Mouse (Mus musculus) forelimb bud, embryonic 11.5 days (tissue): ENCODE results near the gene Asgr1.
"Not testable (repeated sequence)": the region's sequence is repeated elsewhere in the genome, so short reads cannot be mapped to it uniquely, and the experiment has no call there.

Source experiments
- DNase-seq: peaks from one replicate; pipeline ENCODE4 v3.0.0-alpha.2; 2012; ENCODE audit warnings: low read depth, low spot score

Asgr1 gene

DNA sequence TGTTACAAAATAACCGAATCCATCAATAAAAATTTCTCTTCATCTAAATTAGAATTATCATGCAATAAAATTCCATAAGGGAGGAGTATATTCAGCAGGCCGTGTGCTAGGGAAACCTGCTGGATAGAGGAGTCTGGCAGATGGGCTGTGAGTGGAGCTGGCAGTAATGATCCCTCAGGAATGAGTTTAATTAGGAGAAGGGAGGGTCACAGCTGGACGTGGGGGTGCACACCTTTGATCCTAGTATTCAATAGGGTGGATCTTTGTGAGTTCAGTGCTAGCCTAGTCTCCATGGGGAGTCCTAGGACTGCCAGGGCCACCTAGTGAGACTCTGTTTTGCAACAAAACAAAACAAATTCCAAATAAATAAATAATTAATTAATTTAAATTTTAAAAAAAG lies 14.4 kb downstream of the Asgr1 start:
- DNase-seq: no peak

DNA sequence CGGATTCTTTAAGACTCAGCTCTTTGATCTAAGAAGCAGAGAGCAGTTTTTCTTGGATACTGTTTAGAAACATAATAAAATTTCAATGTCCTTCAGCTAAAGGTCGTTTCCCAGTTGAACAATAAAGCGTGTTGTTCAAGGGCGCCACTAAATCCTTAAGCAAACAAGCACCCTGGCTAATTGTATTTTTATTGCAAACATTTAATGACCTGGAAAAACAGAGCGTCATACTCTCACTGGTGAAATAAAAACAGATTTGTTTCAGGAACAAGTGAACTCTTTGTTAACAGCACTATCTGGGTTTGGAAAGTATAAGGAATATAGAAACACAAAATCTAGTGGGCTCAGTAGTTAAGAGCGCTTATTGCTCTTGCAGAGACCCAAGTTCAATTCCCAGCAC lies 16.2 kb downstream of the Asgr1 start:
- peak; percentile 71 for DNase-seq

DNA sequence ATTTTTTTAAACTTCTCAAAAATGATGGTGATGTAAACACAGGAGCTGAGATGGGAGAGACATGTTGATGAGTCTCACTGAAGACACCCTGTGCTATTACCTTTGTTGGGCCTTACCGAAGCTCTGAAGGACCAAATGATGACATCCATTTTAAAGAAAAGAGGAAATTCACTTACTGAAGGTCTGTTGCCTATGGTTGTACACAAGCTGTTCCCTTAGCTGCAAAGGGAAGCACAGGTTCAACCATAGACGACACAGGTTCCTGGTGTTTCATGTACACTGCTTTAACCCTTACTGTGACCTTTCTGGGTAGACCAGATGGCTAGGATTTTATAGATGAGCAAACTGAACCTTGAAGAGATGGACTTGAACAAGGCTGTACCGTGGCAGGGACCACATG lies 16.7 kb downstream of the Asgr1 start:
- not testable (repeated sequence) for DNase-seq

GRCm38 (mm10) chr11:70074379-70075071 lies 20.6 kb downstream of the Asgr1 start:
- DNase-seq: peak; percentile 78

DNA sequence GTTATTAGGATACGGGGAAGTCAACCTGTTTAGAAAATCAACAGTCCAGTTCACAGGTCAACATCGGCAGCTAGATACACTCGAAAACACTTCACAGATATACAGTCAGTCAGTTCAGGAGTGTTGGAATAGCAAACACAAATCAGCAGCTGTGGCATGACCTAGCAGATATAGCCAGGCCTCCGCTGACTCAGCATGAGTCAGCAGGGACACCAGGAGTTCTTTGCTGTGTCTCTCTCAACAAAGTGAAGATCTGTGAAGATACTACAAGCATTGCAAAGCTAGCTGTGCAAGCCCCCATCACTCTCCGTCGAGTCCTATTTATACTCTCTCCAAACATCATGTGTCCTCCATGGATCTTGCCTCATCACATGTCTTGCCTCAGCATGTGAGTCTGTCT lies 21.7 kb downstream of the Asgr1 start:
- DNase-seq: no peak

- DNase-seq: no peak
Observed at GRCm38 (mm10) chr11:70077441-70077840, 23.6 kb downstream of the Asgr1 start.

GRCm38 (mm10) chr11:70079175-70079574 lies 25.3 kb downstream of the Asgr1 start:
- DNase-seq: no peak

GRCm38 (mm10) chr11:70079928-70080327 lies 26.0 kb downstream of the Asgr1 start:
- DNase-seq: no peak

- no peak for DNase-seq
Observed at GRCm38 (mm10) chr11:70080803-70081590, 27.1 kb downstream of the Asgr1 start.

DNA sequence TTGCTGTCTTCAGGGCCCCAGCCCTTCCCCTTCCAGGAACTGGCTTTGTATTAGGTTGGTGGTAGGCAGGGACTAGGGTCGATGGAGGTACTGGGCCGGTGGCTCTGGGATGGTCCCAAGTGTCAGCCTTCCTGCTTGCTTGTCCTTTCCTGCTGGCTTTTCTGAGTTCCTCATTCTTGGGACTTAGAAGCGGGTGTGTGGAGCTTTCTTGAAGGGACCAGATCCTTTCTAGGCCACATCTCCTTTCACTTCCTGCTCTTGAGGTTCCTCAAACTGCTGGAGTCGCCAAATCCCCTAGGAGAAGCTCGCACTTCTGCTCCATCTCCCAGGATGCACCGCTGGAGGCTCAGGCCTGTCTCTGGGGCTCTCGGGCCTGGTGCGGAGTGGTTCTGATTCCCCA lies 30.7 kb downstream of the Asgr1 start:
- no peak for DNase-seq

- DNase-seq: no peak
Observed at GRCm38 (mm10) chr11:70091986-70092783, 38.3 kb downstream of the Asgr1 start, which contains the start of gene Asgr2. Gene Asgr2, plus strand, starts transcription at chr11:70092644.

- no peak for DNase-seq
Observed at GRCm38 (mm10) chr11:70097396-70097795, 43.5 kb downstream of the Asgr1 start.

DNA sequence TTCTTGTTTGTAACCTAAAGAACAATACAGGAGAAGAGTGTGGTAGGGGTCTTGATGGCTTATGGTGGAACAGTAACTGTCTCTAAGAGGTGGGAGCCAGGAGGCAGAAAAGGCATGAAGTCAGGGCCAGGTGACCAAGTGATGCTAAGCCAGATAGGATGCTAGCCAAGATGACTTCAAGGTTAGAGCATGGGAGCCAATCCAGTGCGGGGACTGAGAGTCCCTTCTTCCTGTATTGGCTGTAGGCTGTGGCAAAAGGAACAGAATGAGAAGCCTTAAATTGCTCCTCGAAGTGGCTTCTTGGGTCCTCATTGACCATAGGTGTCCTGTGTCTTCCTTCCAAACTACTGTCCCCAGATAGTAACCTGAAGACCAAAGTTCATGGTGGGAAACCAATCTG lies 45.2 kb downstream of the Asgr1 start:
- no peak for DNase-seq

- no peak for DNase-seq
Observed at GRCm38 (mm10) chr11:70099809-70100208, 45.9 kb downstream of the Asgr1 start.

DNA sequence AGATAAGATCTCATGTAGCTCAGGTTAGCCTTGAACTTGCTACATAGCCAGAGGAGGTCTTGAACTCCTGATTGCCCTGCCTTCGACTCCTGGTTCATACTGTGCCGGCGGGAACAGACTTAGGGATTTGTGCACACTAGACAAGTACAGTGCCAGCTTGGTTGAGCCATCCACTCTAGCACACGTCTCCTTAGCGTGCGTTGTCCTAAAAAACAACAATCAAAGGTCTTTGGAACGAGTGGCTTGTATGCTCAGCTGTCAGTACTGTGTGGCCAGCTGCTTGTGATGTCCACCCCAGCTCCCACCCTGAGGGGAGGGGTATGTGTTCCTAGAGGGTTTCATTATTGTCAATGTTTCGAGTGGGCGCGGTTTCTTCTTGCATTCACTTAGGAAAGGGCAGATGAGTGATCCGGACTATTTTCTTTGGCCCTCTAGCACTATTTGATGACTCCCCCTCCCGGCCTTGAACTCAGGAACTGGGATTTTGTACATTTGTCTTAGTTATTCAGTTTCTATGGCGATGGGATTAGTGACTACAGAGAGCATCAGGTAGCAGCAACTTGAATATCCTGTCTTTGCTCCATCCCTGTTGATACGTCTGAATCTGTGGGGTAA lies 49.9 kb downstream of the Asgr1 start:
- no peak for DNase-seq

GRCm38 (mm10) chr11:70107085-70107484 lies 53.2 kb downstream of the Asgr1 start:
- DNase-seq: no peak
